Mouse (Mus musculus): Measurements from ENCODE around the gene Fsd1l.

The Fsd1l gene

DNA sequence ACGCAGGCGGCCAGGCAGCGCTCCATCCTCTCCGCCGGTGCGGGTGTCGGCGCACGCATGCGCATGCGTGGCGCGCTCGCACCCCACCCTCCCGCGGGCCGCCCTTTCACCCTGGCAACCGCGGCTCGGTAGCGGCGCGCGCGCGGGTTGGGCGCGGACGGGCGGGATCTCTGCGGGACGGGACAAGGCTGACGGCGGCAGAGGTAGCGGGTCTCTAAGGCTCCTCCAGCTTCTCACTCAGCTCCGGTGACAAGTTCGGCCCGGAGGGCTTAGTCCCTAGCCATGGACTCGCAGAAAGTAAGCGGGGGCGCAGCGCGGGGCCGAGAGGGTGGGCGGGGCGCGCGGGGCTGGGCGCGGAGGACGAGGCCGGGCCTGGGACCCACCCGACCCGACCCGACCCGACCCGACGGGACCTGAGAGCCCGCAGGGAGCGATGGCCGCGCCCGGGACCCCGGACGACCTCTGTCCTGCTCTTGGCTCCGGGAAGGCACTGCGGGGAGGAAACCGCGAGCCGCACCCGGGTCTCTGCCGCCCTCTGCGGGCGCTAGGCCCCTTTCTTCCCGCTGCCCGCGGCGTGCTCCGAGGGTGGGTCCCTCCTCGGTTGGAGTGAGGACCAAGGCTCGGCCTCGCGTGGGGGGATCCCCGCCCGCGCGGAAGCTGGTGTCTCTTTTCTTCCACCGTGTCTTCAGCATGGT, at the start of gene Fsd1l:
Fsd1l (plus strand) TSS at position 156 of the 695 bp plus-strand sequence.
- DNase-seq (ENCODE audit: low read depth, low spot score), result peak; percentile 75

DNA sequence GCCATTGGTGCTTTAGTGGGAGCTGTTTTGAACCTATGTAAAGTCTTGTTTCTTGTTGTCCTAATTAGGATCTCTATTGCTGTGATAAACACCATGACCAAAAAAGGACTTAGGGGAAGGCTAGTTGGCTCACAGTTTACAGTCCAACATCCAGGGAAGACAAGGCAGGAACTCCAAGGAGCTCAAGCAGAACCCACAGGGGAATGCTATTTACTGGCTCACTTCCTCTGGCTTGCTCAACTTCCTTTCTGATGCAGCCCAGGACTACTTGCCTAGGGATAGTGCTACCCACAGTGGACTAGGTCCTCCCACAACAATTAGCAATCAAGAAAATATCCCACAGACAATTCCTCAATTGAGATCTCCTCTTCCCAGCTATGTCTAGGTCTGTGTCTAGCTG, 43.6 kb upstream of the Fsd1l start:
- DNase-seq (ENCODE audit: low read depth, low spot score), result no peak

DNA sequence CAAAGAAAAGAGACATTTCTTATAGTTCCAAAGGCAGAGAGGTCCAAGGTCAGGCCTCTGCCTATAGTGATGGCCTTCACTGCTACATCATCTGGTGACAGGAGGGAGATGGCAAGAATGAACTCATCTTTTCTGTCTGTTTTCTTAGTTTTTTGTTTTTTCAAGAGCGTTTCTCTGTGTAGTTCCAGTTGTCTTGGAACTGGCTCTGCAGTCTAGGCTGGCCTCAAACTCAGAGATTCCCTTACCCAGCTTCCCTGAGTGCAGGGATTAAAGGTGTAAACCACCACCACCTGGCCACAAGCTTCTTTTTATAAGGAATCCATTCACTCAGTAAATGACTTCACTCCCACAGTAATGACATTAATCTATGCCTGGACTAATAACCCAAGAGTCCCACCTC, 42.3 kb upstream of the Fsd1l start:
- DNase-seq (ENCODE audit: low read depth, low spot score), result no peak

DNA sequence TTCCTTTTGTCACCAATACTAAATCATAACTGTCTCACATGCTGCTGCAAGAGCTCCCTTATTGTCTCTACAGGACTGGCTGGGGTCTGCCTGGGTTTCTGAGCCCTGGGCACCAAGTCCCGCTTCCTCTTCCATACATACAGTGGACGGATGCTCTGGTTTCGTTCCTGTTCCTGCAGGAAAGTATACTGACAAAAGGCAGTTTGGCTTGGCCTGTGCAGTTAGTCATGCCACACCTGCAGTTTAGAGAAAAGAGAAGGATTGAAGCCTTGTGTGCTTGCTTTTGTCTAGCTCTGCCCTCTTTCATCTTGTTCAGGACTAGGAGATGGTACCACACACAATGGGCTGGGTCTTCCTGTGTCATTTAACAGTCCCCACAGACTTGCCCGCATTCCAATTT, 41.8 kb upstream of the Fsd1l start:
- no peak for DNase-seq (ENCODE audit: low read depth, low spot score)

DNA sequence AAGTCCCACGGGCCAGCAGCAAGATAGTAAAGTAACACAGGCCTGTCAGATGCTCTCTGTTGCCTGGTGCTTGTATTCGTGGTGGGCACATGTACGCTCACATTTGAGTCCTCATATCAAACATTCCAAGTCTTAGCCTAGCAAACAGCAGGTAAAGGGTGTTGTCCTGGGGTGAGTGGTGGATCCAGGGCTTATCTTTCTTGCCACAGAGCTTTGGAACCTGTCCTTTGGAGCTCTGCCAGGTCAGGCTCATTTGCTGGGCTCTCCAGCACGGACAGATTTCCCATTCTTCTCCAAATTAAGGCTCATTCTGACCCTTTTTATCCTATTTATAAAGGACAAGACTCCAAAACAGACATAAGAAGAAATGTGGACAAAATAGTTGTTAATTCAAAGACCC, 41.1 kb upstream of the Fsd1l start:
- DNase-seq (ENCODE audit: low read depth, low spot score), result no peak

DNA sequence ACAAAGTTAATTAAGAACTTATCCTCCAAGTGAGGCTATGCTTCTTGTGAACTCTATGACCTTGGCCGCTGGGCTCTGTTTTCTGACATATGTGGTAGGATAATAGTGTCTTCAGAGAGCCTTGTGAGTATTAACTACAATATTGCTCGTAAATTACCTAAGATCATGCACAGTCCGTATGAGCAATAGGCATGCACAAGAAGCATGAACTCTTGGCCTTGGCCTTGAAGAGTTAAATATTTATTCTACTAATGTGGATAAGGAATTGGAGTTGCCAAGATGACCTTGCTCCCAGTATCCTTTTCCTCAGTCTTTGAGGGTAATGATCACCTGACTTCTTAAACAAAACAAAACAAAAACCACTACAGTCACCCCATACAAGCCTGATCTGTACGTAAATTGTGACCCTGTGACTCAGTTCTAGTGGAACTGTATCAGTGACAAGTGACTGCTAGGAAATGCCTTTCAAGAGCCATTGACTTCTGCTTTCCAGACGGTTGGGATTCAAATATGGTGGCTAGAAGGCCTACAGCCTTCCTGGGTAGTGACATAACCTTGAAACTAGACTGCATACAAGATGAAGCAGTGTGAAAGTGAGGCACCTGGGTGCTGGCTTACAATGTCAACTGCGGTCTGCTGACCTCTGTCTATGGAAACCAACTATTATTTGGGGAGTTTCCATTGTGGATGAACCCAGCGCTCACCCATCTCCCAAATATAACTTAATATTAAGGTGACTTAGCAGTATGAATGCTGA, 40.4 kb upstream of the Fsd1l start:
- DNase-seq (ENCODE audit: low read depth, low spot score), result no peak

DNA sequence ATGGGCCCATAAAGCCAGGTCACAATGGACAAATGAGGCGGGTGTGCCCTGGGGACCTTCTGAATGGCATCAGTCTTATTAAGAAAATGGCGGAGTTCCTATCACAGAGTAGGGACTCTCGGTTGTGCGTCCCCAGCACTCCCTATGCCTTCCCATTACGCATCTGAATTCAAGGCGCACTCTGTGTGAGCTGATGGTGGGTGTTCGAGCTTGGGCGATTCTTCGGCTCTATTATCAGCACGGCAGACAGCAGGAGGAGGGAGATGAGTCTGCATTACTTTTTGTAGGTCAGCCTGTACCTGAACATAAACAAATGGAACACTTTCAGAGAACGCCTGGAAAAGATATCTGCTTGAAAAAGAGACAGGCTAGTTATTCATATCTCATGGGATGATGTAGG, 39.7 kb upstream of the Fsd1l start:
- DNase-seq (ENCODE audit: low read depth, low spot score), result no peak

DNA sequence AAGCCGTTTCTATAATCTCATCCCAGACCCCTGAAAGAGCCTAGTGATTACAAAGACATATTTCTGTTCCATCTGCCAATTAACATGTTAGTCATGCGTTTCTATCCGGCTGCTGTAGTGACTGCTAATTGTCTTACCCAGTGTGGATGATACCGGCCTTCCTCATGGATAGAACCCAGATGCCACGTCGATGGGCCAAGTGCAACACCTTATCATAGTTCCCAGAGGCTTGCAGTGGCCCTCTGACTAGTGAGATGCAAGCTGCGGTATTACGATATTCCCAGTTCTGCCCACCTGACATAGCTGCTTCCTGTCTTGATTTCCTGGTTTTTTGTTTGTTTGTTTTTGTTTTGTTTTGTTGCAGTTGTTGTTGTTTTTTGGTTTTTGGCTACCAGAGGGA, 39.3 kb upstream of the Fsd1l start:
- DNase-seq (ENCODE audit: low read depth, low spot score), result no peak

DNA sequence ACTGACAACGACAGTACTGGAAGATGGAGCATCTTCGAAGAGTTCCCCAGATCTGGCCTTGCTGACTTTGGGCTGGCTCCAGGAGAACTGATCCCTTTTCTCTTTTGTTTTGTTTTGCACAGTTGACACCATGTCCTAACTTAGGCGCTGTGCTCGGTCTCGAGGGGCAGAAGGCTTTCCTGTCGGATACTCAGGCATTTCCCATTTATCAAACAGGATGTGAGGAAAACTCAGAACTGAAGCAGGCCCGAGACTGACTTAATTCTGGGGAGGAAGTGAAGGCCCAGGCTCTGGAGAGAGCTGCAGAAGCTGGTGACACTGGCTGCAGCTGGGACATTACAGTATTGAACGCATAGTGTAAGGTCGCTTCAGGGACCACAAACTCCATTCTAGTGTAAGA, 38.9 kb upstream of the Fsd1l start:
- DNase-seq (ENCODE audit: low read depth, low spot score), result no peak

DNA sequence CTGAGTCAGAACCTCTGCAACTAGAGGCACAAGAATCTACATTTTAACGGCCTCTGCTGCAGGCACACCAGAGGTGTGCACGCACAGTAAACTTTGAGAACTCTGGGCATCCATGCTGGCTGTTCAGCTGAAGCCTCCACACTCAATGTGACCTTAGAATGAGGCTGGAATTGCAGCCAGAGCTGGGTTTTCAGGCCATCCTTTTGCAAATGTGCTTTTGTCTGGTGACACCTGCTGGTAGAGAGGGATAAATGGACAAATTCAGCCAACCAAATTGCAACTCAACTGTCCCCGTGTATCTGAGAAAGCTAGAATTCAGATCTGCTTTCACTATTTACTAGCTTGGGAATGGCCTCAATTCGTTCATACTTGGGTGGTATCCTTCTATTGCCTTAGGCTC, 37.1 kb upstream of the Fsd1l start:
- DNase-seq (ENCODE audit: low read depth, low spot score), result peak; percentile 52

DNA sequence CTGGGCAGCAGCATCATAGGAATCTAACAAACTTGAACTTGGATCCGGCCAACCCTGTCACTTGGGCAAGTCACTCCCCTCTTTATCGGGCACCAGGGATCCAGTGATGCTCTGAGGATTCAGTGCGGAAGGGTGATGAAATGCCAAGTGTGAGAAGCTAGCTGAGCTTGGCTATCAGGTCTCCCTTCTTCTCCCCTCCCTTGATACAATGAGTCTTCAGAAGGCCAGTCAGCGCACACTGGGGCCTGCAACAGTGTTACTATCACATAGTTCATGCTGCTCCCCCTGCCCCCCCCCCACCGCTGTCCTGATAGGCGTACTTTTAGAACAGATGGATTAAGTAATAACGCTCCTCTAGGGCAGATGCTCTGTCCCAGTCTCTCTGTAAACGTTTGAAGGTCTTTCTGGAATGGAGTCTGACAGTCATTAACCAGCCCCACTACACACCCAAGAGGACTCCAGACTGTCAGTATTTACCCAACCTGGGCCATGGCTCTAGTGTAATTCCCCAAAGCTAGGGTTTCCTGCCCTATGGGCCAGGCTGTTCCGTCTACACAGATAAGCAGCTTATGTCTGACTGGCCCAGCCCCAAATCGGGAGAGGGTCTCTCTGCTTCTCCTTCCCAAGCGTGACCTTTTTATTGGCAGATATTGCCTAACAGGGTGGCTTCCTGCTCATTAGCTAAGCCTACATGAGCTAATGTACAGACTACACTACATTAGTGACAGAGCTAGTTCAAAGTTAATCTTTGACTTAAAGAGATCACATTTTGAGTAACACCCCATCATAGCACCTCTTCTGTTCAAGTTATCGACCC, 35.8 kb upstream of the Fsd1l start:
- DNase-seq (ENCODE audit: low read depth, low spot score), result no peak

DNA sequence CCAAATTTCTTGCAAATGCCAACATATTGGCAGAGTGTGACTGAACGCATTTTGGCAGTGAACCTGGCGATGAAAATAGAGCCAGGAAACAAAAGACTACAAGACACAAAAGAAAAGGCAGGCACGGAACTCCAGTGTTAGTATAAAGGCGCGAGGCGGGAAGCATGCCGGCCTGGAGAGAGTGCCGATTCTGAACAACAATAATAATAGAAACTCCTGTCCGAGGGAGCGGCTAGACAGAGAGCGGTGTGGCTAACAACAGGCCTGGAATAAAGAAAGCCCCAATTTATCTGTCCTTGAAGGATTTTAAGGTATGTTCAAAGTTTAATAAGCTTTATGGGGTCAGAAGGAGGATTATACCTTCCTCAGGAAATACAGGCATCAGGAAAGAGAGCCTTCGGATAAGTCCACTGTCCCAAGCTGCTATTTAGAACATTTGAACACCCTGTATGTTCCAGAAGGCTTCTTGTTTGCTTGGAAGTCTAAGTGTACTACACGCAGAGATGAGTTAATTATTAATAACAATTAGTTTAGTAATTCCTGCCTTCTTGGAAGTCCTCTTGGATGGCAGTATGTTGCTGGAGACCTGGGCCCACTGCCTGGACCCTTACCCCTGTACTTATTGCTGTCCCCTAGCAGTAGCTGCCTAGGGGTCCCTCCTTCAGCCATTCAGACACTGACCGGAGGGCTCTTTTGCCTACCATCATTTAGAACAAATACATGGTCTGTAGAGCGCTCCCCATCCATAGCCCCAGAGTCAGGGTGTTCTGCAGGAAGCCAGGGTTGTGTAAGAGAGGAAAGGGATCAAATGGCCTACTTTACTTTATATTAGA, 35.0 kb upstream of the Fsd1l start:
- DNase-seq (ENCODE audit: low read depth, low spot score), result no peak

DNA sequence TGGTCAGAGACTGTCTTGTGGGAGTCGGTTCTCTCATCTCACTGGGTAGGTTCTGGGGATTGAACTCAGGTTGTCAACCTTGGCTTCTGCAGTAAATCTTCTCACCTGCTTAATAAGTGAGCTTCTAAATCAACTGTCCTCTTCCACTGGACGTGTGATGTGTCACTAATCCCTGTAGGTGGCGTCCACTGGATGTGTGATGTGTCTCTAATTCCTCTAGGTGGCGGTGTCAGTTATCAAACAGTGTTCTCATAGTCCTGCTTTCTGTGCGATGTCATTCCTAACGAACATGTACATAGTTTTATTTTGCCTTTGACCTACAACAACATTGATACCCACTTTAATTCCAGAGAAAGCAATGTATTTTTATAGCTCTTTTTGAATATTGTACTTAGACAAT, 30.8 kb upstream of the Fsd1l start:
- peak; percentile 32 for DNase-seq (ENCODE audit: low read depth, low spot score)

DNA sequence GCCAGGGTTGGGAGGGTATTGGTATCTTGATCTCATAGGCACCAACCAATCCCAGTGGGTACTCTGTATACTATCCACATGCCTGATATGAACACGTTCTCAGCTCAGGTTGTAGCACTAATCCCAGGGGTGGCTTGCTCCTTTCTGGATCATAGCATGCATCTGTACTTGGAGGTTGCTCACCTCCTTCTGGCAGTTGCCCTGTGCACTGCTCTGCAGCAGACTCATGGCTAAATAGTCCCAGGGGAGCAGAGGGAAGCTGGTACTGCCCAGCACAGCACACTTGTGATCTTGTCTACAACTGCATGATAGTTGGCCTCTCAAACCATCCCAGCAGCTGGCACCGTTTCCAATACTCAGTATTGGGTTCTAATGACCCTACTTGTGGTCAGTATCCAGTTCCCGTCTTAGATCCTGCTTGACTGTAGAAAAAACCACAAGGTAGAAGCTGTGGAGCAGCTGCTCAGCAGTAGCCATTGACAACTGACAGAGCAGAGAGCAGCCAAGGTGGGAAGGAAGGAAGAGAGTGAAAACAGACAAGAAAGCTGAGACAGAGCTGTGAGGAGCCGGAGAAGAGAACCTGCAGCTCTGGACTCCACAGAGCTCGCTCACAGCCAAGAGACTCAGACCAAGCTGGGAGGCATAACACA, 16.6 kb upstream of the Fsd1l start:
- DNase-seq (ENCODE audit: low read depth, low spot score), result no peak

DNA sequence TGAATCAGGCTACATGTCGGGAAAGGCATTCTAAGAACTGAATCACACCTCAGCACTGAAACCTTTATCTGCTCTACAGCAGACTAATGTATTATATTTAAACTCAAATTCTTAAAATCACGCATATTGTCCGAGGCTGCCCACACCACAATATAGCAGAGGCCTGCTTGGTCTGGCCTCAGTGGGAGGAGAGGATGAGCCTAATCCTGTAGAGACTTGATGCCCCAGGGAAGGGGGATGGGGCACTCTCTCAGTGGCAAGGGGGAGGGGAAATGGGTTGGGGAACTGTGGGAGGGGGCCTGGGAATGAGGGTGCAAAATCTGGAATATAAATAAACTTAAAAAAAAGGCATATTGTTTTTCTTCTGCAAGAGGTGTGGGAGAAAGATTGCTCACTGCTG, 13.3 kb upstream of the Fsd1l start:
- DNase-seq (ENCODE audit: low read depth, low spot score), result no peak

DNA sequence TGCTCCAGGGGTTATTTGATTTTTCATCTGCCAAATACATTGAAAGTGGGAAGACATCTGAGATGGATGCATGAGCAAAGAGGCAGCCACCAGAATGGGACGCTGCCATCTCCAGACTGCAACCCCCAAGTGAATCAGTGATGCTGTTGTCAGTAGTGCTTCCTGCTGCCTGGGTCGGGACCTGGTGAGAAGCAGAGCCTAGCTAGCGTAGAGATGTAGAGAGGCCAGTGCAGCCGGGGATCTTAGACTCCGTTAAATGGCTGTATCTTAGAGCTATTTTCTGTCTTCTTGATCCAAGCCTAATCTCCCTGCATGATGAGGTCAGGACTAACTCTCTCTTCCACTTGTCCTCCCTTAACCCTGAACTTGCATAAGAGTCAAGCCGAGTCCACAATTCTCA, 11.2 kb upstream of the Fsd1l start:
- no peak for DNase-seq (ENCODE audit: low read depth, low spot score)

DNA sequence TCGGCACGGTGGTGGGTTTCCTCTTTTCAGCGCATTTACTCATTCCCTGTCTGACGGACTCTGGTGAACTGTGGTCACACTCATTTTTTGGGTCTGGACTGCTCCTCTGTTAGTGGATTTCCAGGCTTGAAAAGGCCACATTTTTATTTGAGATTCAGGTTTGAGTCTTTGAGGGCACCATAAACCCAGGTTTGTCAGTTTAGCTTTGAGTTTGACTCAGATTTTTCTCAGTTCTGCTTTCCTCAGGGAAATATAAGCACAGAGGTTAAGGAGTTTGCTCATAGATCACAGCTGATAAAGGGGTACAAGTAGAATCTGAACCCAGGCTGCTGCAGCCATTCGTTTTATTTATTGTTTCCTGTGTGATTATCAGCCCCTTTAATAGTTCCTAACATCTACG, 10.2 kb upstream of the Fsd1l start:
- no peak for DNase-seq (ENCODE audit: low read depth, low spot score)

DNA sequence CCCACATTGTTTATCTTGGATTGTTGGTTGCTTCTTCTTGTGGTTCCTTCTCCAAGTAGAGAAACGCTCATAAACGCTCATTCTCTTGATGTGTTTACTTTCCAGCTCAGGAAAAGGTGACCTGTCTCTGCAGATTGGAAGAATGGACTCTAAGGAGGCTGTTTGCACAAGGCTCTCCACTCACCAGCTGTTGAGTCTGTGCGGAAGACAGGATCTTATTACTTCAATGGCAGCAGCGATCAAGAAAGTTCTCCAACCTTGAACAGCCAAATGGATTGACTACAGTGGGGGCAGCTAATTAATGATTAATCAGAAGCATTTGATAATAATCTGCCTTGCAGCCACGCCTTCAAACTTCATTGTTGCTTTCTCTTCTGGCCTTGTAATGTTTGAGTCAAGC, 9.8 kb upstream of the Fsd1l start:
- DNase-seq (ENCODE audit: low read depth, low spot score), result no peak

DNA sequence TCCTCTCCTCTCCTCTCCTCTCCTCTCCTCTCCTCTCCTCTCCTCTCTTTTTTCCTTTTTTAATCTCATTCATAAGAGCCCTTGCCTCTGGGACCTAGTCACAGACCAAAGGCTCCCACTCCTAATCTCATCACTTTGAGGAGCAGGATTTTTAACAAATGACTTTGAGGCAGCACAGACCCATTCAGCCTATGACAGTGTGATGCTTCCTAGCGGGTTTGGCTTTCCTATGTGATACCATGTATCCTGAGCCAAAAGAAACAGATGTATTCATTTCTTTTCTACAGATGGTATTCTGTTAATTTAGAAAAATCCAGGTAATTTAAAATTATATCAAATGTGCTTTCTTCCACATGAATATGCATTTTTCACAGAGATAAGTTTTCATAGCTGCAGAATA, 7.6 kb upstream of the Fsd1l start:
- no peak for DNase-seq (ENCODE audit: low read depth, low spot score)

DNA sequence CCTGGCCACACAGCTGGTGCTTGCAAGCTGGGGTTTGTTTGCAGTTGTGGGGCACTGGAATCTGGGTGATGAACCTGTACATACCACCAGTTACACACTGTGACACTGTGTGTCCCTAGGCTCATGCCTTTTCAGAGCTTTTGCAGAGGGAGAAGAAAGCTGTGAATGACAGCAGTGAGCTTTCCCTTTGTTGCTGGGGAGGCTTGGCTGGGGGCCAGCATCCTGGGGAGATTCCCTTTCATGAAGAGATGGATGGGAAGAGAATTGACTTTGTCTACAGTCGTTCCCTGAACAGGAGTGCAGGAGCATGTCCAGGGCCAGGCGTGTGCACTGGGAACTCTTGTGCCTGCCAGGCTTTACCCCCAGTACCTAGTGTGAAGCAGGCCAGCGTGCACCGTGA, 6.5 kb upstream of the Fsd1l start:
- DNase-seq (ENCODE audit: low read depth, low spot score), result no peak

DNA sequence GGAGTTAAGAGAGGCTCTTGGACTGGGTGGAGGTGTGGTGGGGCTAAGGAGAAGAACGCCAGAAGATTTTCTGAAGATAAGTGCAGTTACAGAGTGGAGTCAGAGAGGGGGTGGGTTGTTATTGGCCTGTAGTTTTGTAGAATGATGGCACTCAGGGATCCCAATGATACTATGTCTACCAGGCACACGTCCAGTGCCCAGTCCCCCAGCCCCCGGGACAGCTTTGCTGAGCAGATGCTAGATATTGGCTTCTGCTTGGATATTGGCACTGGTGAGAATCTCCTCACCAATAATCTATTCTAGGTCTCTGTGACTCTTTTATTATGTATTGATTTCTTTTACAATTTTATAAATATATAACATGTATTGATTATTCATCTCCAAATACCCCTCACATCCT, 6.0 kb upstream of the Fsd1l start:
- DNase-seq (ENCODE audit: low read depth, low spot score), result no peak
